Mouse (Mus musculus) olfactory bulb, adult 2 months (tissue): ENCODE measurements at regions not wholly inside any gene's neighbourhood (a gene's known extent, or its start where the extent isn't known, plus 50 kb on each side); places are given as distances from the start of the nearest gene placed in this dataset.

Experiments
- H3K27ac ChIP-seq: fragments of 200-500 bp; 2 replicates; pipeline ENCODE4 v1.5.1; 2012; ENCODE audit warnings: low read depth, low read length; ENCODE audit not compliant: insufficient read depth
- H3K4me1 ChIP-seq: fragments of 200-500 bp; 2 replicates; pipeline ENCODE4 v1.6.1; 2012; ENCODE audit warnings: low read length; ENCODE audit not compliant: control insufficient read depth, insufficient read depth
- H3K4me3 ChIP-seq: fragments of 200-500 bp; 2 replicates; pipeline ENCODE4 v1.5.1; 2012; ENCODE audit warnings: mild to moderate bottlenecking, low read depth, low read length, moderate library complexity; ENCODE audit not compliant: insufficient read depth
- CTCF ChIP-seq: fragments of 200-500 bp; IDR thresholded peaks from 2 replicates; pipeline ENCODE4 v1.5.1; 2012; ENCODE audit warnings: low read depth, mild to moderate bottlenecking, low read length, moderate library complexity; ENCODE audit not compliant: insufficient read depth
- POLR2A ChIP-seq: fragments of 200-500 bp; IDR thresholded peaks from 2 replicates; pipeline ENCODE4 v1.6.1; 2012; ENCODE audit warnings: mild to moderate bottlenecking, low read depth, low read length, moderate library complexity; ENCODE audit not compliant: insufficient read depth
- WGBS: fragments of 180-500 bp; shearing (Covaris S2); methylation state at CpG from one replicate; pipeline ENCODE4 v1.1.7; 2018; 5-methylcytosine and 5-hydroxymethylcytosine counted together

DNA sequence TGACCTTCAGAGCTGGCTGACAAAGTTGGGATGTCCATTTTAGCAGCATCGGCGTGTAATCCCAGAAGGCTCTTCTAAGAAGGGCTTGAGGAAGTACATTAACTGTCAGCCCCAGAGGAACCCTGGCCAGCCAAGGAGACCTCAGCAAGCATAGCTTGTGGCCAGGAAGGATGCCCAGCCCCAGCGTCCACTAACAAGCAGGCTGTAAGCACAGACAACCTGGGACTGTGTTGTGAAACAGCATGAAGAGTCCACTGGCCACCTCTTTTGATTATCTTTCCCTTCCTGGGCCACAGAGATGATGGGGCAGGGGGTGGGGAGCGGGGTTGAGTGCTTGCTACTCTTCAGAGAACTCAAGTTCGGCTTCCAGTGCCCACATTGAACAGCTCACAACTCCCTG lies 109.0 kb upstream of the Ppp1r26 start:
- peaks cover 14% of the 10 kb centered on the region for H3K4me1 ChIP-seq
- no peak overlapping the region for H3K27ac ChIP-seq
- no peak overlapping the region for H3K4me3 ChIP-seq
- 95% methylated on average over 5 of the region's 5 CpGs for WGBS
- TF ChIP-seq CTCF = no peak
- no peak for TF ChIP-seq POLR2A

DNA sequence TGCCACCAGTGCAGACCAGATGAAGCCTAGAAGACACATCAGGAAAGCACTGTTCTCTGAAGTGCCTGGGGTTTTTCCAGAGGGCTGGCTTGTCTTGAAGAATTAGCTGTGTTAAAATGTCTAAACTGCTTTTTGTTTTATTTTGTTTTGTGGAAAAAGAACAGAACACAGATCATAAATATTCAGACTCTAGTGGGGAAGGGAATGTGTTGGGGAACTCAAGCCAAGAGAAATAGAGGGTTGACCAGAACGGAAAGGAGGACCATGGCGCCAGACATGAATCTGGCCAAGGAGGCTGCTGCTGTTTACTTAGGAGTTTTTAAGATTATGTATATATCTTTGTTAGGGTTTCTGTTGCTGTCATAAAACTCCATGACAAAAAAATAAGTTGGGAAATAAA lies 105.3 kb upstream of the Ppp1r26 start:
- 82% methylated on average over 2 of the region's 2 CpGs for WGBS
- no peak overlapping the region for H3K4me3 ChIP-seq
- no peak for TF ChIP-seq CTCF
- no peak for TF ChIP-seq POLR2A
- no peak overlapping the region for H3K27ac ChIP-seq
- peaks cover 7% of the 10 kb centered on the region; the same call in 1 of the 2 replicates for H3K4me1 ChIP-seq

DNA sequence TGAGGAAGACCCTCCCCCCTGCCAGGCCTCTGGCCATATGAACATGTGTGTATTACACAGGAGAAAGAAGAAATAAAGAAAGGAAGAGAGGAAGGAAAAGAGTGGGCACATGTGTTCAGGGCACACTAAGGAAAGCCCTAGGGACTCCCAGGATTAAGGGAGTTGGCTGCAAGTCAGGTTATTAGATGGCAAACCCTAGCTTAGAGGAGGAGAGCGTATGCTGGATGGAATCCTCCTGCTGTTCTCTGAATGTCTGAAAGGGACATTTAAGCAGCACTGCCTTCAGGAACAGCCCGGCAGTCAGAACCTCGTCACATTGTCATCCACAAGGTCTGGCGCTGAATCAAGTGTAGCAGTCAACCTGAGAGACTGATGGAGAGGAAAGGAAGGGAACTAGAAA lies 98.1 kb upstream of the Ppp1r26 start:
- Histone ChIP-seq H3K27ac (no peak overlapping the region), H3K4me3 (no peak overlapping the region), H3K4me1 (no peaks in the 10 kb centered on the region)
- WGBS = 89% methylated on average over 4 of the region's 4 CpGs
- TF ChIP-seq CTCF = no peak
- no peak for TF ChIP-seq POLR2A

DNA sequence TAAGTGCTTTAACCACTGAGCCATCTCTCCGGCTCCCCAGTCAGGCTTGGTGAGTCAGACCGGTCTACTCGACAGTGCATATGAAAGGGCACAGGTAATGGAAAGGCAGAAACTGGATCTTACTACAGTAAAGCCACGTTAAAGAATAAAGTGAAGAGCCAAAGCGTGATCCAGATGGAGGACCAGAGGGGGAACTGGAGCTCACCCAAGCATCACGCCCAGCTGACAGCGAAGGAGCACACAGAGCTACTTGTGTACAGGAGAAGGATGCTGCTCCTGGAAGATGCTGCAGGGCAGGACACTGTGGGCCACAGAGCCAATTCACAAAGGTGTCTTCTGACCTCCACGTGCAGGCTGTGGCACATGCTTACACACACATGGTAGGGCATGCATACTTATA lies 96.7 kb upstream of the Ppp1r26 start:
- TF ChIP-seq CTCF = no peak
- no peak for TF ChIP-seq POLR2A
- H3K4me3 ChIP-seq = no peak overlapping the region
- no peak overlapping the region for H3K27ac ChIP-seq
- WGBS = 86% methylated on average over 8 of the region's 8 CpGs
- H3K4me1 ChIP-seq = no peaks in the 10 kb centered on the region

DNA sequence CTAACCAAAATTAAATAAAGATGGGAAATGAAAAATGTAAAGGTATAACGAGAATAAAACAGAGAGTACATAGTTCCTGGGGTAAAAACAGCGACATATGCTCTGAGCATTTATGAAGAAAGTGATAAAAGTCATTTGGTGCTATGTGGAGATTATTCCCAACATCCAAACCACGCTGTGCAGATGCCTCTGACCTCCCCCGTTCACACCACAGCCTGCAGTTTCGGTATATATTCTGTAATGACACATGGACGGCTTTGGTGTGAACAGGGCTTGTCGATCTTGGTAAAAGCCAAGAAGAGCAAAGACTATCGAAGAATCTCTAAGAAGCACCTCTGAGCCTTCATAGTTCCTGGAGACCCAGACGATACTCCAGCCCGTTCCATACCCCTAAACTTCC lies 95.2 kb upstream of the Ppp1r26 start:
- Histone ChIP-seq H3K4me1 (no peaks in the 10 kb centered on the region), H3K4me3 (no peak overlapping the region), H3K27ac (no peak overlapping the region)
- no peak for TF ChIP-seq CTCF
- TF ChIP-seq POLR2A = no peak
- WGBS = 95% methylated on average over 10 of the region's 10 CpGs

DNA sequence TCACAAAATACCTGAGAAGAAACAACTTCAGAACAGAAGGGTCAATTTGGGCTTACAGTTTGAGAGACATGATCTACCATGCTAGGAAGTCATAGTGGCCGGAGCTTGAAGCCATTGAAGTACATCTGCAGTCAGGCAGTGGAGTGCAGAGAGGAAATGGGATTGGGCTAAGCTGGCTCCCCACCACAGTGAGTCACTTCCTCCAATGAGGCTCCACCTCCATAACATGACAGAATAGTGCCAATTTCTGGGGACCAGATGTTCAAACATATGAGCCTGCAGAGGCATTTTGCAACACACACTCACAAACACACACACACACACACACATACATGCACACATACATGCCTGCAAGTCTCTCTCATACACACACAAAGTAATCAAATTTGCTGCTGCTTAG lies 93.7 kb upstream of the Ppp1r26 start:
- TF ChIP-seq CTCF (no peak), POLR2A (no peak)
- 92% methylated on average over 1 of the region's 1 CpGs for WGBS
- H3K27ac ChIP-seq = no peak overlapping the region
- no peak overlapping the region for H3K4me3 ChIP-seq
- H3K4me1 ChIP-seq = no peaks in the 10 kb centered on the region

DNA sequence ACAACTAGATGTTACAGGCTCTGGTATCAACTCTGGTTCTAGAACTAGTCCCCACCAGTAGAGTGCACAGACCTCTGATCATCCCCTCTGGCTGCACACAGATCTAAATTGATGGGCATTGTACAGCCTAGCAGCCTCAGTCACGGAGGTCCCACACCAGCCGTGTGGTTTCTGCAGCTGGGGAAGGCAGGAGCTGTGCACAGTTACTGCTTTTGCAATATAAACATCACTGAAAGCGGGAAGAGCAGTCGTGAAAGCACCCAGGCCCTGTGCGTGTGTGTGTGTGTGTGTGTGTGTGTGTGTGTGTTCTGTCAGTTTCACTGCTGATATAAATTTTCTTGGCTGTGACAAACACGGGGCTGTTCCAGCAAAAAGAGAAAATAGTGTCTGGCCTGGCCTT lies 84.4 kb upstream of the Ppp1r26 start:
- no peak for TF ChIP-seq POLR2A
- TF ChIP-seq CTCF = no peak
- 65% methylated on average over 6 of the region's 6 CpGs for WGBS
- Histone ChIP-seq H3K4me3 (no peak overlapping the region), H3K27ac (no peak overlapping the region), H3K4me1 (no peaks in the 10 kb centered on the region)

DNA sequence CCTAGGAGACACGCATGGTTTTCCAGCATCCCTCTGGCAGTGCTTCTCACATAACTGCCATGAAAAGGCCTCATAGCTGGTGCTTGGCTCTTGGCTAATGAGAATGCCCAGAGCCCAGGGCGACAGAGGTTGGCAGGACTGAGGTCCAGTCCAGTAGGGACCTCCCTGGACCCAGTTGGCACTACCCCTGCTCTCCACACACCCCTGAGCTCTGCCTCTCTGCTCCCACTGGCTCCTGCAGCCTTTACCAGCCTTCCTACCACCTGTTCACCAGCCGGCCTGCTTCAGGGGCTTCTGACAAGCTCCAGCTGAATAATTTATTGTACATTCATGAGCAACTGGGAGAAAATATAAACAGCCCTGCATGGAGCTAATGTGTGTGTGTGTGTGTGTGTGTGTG lies 82.0 kb upstream of the Ppp1r26 start:
- Histone ChIP-seq H3K4me3 (no peak overlapping the region), H3K4me1 (peaks cover 2% of the 10 kb centered on the region), H3K27ac (no peak overlapping the region)
- 76% methylated on average over 3 of the region's 3 CpGs for WGBS
- TF ChIP-seq CTCF = no peak
- no peak for TF ChIP-seq POLR2A

DNA sequence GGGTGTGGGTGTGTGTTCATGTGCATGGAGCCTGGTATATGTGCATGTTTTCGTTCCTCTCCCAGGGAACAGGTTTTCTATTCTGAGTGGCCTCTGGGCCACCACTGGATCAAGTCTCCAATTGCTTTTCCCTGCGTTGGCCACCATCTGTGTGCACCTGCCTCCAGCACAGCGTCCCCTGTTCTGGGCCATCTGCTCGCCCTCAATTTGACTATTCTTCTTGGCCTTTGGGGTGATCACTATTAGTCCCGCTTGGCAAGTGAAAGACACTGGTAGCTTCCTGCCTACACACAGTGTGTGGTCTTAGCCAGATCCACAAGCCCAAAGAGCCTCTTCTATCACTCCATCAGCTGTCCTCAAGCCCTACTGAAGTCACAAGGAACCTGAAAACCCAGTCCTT lies 80.8 kb upstream of the Ppp1r26 start:
- 81% methylated on average over 5 of the region's 5 CpGs for WGBS
- Histone ChIP-seq H3K4me1 (peaks cover 10% of the 10 kb centered on the region), H3K4me3 (no peak overlapping the region), H3K27ac (no peak overlapping the region)
- TF ChIP-seq CTCF (no peak), POLR2A (no peak)

DNA sequence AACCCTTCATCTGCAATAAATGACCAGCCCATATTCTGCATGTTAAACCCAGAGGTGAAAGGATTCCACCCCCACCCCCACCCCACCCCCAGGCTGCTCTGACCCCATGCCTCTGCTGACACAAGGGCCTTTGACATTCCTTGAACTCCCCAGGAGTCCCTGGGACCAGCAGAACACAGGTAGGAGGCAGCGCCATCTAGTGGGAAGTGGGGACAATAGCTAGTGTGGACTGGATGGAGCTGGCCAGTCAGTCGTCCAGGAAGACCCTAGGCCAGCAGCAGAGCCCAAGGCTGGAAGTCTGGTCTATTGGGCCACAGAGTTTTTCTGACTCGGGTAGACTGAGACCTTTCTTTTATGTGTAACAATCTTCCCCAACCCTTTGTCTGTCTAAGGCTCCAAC lies 71.8 kb upstream of the Ppp1r26 start:
- Histone ChIP-seq H3K4me1 (peaks cover 7% of the 10 kb centered on the region), H3K4me3 (no peak overlapping the region), H3K27ac (no peak overlapping the region)
- TF ChIP-seq POLR2A (no peak), CTCF (peak; percentile 58)
- WGBS = 18% methylated on average over 3 of the region's 3 CpGs
